Mouse (Mus musculus): ENCODE results near the gene 1700012B07Rik.

- TF ChIP-seq CTCF (IDR thresholded peaks at IDR 0.05; ENCODE audit: borderline replicate concordance, insufficient read depth, low read depth, low read length) = no peak
- no peak for TF ChIP-seq POLR2A (IDR thresholded peaks at IDR 0.05; ENCODE audit: borderline replicate concordance, insufficient read depth, low read length)
These were observed 40.0 kb upstream of the 1700012B07Rik start for GRCm38 (mm10) chr11:109867861-109868260.

Data from cerebellum, adult 2 months (tissue).